Mouse (Mus musculus) liver, embryonic 11.5 days (tissue): ENCODE data around the gene Tnfrsf17. TPM values are rescaled to one million over a fixed set of nuclear protein-coding genes. Genes with fewer than 3 reads are reported as not detected.

Experiments used
- ATAC-seq: fragments of 200-750 bp; cut with Nextera tagmentation; replicated peaks from 2 replicates; pipeline ENCODE4 v1.8.0; 2017; ENCODE audit warnings: moderate number of reproducible peaks, mild to moderate bottlenecking, moderate TSS enrichment, moderate library complexity; ENCODE audit not compliant: low FRiP score
- DNase-seq: peaks from one replicate; pipeline ENCODE4 v3.0.0-alpha.2; 2017; ENCODE audit warnings: low spot score
- H3K27ac ChIP-seq: fragments of 300-500 bp; sonication (generic); 2 replicates; pipeline ENCODE4 v1.5.1; 2014; ENCODE audit warnings: mild to moderate bottlenecking, low read depth, low read length, control low read depth
- H3K27me3 ChIP-seq: fragments of 300-500 bp; sonication (generic); replicated peaks from 2 replicates; pipeline ENCODE4 v1.6.1; 2014; ENCODE audit warnings: low read length, mixed read lengths; ENCODE audit not compliant: control insufficient read depth, insufficient read depth
- H3K36me3 ChIP-seq: fragments of 300-500 bp; sonication (generic); 2 replicates; pipeline ENCODE4 v1.6.1; 2014; ENCODE audit warnings: mild to moderate bottlenecking, low read length, moderate library complexity, mixed read lengths; ENCODE audit not compliant: control insufficient read depth, insufficient read depth
- H3K4me1 ChIP-seq: fragments of 300-500 bp; sonication (generic); replicated peaks from 2 replicates; pipeline ENCODE4 v1.6.1; 2014; ENCODE audit warnings: low read length, mixed read lengths; ENCODE audit not compliant: control insufficient read depth, insufficient read depth
- H3K4me2 ChIP-seq: fragments of 300-500 bp; sonication (generic); 2 replicates; pipeline ENCODE4 v1.6.1; 2014; ENCODE audit warnings: mild to moderate bottlenecking, control low read depth, moderate library complexity
- H3K4me3 ChIP-seq: fragments of 300-500 bp; sonication (generic); 2 replicates; pipeline ENCODE4 v1.5.1; 2014; ENCODE audit warnings: low read depth, low read length, control low read depth
- H3K9ac ChIP-seq: fragments of 300-500 bp; sonication (generic); 2 replicates; pipeline ENCODE4 v1.6.1; 2014; ENCODE audit warnings: low read depth, low read length, control low read depth
- H3K9me3 ChIP-seq: fragments of 300-500 bp; sonication (generic); 2 replicates; pipeline ENCODE4 v1.6.1; 2016; ENCODE audit warnings: low read length, inconsistent platforms, mixed read lengths; ENCODE audit not compliant: control insufficient read depth
- WGBS: fragments of 180-500 bp; shearing (Covaris S2); extraction: QIAGEN DNeasy Blood & Tissue Kit; methylation state at CpG from one replicate; pipeline ENCODE4 v1.1.7; 2014; 5-methylcytosine and 5-hydroxymethylcytosine counted together
- polyA plus RNA-seq: library from polyadenylated mRNA; unstranded; fragments of >200 nt; fragmentation: Nextera tagmentation; extraction: Ambion mirVana; gene quantifications from 2 replicates; pipeline ENCODE4 v1.2.1, GENCODE M21; 2014

Tnfrsf17 gene
- polyA plus RNA-seq, 1 experiment from 2014 or later, result not detected

- Histone ChIP-seq H3K4me3 (peak within 1 kb of the TSS; percentile 90), H3K4me2 (peak within 1 kb of the TSS; percentile 98), H3K27me3 (no peaks in the 10 kb centered on the region), H3K27ac (peak within 1 kb of the TSS; percentile 54; the same call in 1 of the 2 replicates), H3K4me1 (peaks cover 8% of the 10 kb centered on the region), H3K9me3 (no peaks in the 10 kb centered on the region), H3K9ac (peak within 1 kb of the TSS; percentile 89), H3K36me3 (no peaks in the 10 kb centered on the region)
- ATAC-seq (peak; percentile 97), DNase-seq (peak; percentile 99)
- WGBS, result 5% methylated on average over 60 of the region's 61 CpGs
Observed at GRCm38 (mm10) chr16:11322409-11323323, 9.1 kb downstream of the Tnfrsf17 start, which contains the start of gene Snx29. Gene Snx29 (plus strand): TSS chr16:11322908.

GRCm38 (mm10) chr16:11323324-11324051, 9.9 kb downstream of the Tnfrsf17 start:
- H3K4me2 ChIP-seq, result peak overlapping the region; percentile 98
- H3K4me1 ChIP-seq, result peaks cover 8% of the 10 kb centered on the region
- H3K27me3 ChIP-seq, result no peaks in the 10 kb centered on the region
- peak overlapping the region; percentile 54; the same call in 1 of the 2 replicates for H3K27ac ChIP-seq
- no peaks in the 10 kb centered on the region for H3K9me3 ChIP-seq
- DNase-seq (peak; percentile 59), ATAC-seq (peak; percentile 44)
- peak overlapping the region; percentile 90 for H3K4me3 ChIP-seq
- no peaks in the 10 kb centered on the region for H3K36me3 ChIP-seq
- H3K9ac ChIP-seq, result peak overlapping the region; percentile 89
- WGBS, result 10% methylated on average over 17 of the region's 17 CpGs

- no peak for ATAC-seq
- no peak for DNase-seq
- no peaks in the 10 kb centered on the region for H3K36me3 ChIP-seq
- H3K9me3 ChIP-seq, result no peaks in the 10 kb centered on the region
- no peaks in the 10 kb centered on the region for H3K27me3 ChIP-seq
- H3K4me1 ChIP-seq, result no peaks in the 10 kb centered on the region
- H3K27ac ChIP-seq, result no peak overlapping the region
- H3K9ac ChIP-seq, result no peak overlapping the region
- no peak overlapping the region for H3K4me3 ChIP-seq
- 75% methylated on average over 3 of the region's 3 CpGs for WGBS
- H3K4me2 ChIP-seq, result no peak overlapping the region
Observed at GRCm38 (mm10) chr16:11330081-11330800, 16.6 kb downstream of the Tnfrsf17 start.

GRCm38 (mm10) chr16:11331030-11331429, 17.4 kb downstream of the Tnfrsf17 start:
- ATAC-seq (no peak), DNase-seq (no peak)
- H3K4me1 ChIP-seq, result no peaks in the 10 kb centered on the region
- H3K9ac ChIP-seq, result no peak overlapping the region
- H3K36me3 ChIP-seq, result no peaks in the 10 kb centered on the region
- H3K27ac ChIP-seq, result no peak overlapping the region
- no peak overlapping the region for H3K4me2 ChIP-seq
- no peak overlapping the region for H3K4me3 ChIP-seq
- WGBS, result 76% methylated on average over 1 of the region's 1 CpGs
- no peaks in the 10 kb centered on the region for H3K9me3 ChIP-seq
- H3K27me3 ChIP-seq, result no peaks in the 10 kb centered on the region

- no peaks in the 10 kb centered on the region for H3K4me1 ChIP-seq
- no peak overlapping the region for H3K4me3 ChIP-seq
- no peak; the same call in 1 of the 2 replicates for ATAC-seq
- no peak for DNase-seq
- no peaks in the 10 kb centered on the region for H3K36me3 ChIP-seq
- H3K27ac ChIP-seq, result no peak overlapping the region
- no peaks in the 10 kb centered on the region for H3K27me3 ChIP-seq
- no peak overlapping the region for H3K9ac ChIP-seq
- H3K9me3 ChIP-seq, result no peaks in the 10 kb centered on the region
- WGBS, result 63% methylated on average over 4 of the region's 4 CpGs
- H3K4me2 ChIP-seq, result no peak overlapping the region
Observed at GRCm38 (mm10) chr16:11343292-11343815, 29.7 kb downstream of the Tnfrsf17 start.

- H3K4me3 ChIP-seq, result no peak overlapping the region
- no peaks in the 10 kb centered on the region for H3K27me3 ChIP-seq
- no peaks in the 10 kb centered on the region for H3K9me3 ChIP-seq
- H3K4me2 ChIP-seq, result no peak overlapping the region
- H3K4me1 ChIP-seq, result peaks cover 3% of the 10 kb centered on the region; the same call in 1 of the 2 replicates
- 48% methylated on average over 7 of the region's 7 CpGs for WGBS
- no peaks in the 10 kb centered on the region; the same call in 1 of the 2 replicates for H3K36me3 ChIP-seq
- H3K9ac ChIP-seq, result no peak overlapping the region
- no peak overlapping the region for H3K27ac ChIP-seq
- ATAC-seq (no peak), DNase-seq (no peak)
Observed at GRCm38 (mm10) chr16:11351903-11352302, 38.3 kb downstream of the Tnfrsf17 start.

- Histone ChIP-seq H3K4me1 (no peaks in the 10 kb centered on the region), H3K9ac (no peak overlapping the region), H3K9me3 (no peaks in the 10 kb centered on the region), H3K4me2 (no peak overlapping the region), H3K36me3 (no peaks in the 10 kb centered on the region), H3K27me3 (no peaks in the 10 kb centered on the region), H3K4me3 (no peak overlapping the region), H3K27ac (no peak overlapping the region)
- 61% methylated on average over 5 of the region's 5 CpGs for WGBS
- no peak for ATAC-seq
- no peak for DNase-seq
Observed at GRCm38 (mm10) chr16:11359173-11359572, 45.6 kb downstream of the Tnfrsf17 start.

GRCm38 (mm10) chr16:11359919-11360318, 46.3 kb downstream of the Tnfrsf17 start:
- Histone ChIP-seq H3K4me1 (no peaks in the 10 kb centered on the region), H3K27ac (no peak overlapping the region), H3K27me3 (no peaks in the 10 kb centered on the region), H3K36me3 (no peaks in the 10 kb centered on the region), H3K4me3 (no peak overlapping the region), H3K9me3 (no peaks in the 10 kb centered on the region), H3K4me2 (no peak overlapping the region), H3K9ac (no peak overlapping the region)
- 55% methylated on average over 10 of the region's 10 CpGs for WGBS
- ATAC-seq, result no peak
- no peak for DNase-seq
